Mouse (Mus musculus): ENCODE measurements at regions not wholly inside any gene's neighbourhood (a gene's known extent, or its start where the extent isn't known, plus 50 kb on each side); places are given as distances from the start of the nearest gene placed in this dataset.

DNA sequence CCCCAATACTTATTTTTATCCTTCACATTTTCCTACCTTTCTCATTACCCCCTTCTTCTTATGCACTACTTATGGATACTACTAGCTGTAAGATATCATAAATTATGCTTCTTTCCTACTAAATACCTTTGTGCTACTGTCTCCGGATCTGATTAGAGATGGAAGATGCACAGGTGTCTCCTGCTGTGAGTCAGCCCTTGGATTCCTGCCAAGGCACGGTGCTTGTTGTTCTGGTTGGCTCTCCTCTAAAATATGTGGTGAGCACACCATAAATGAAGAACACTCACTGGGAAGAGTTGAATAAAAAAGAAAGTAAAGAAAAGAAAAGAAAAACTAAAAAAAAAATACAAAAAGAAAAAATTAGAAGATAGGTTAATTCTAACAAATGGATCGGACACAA lies 181.5 kb upstream of the Tnc start:
- 85% methylated on average over 3 of the region's 3 CpGs for WGBS
- DNase-seq (ENCODE audit: low spot score) (no peak), ATAC-seq (replicated peaks; ENCODE audit: low FRiP score) (no peak)
- H3K36me3 ChIP-seq (ENCODE audit: control insufficient read depth, insufficient read depth, low read length), result no peaks in the 10 kb centered on the region
- no peaks in the 10 kb centered on the region for H3K4me1 ChIP-seq (replicated peaks; ENCODE audit: control insufficient read depth, insufficient read depth, low read length)
- H3K27me3 ChIP-seq (ENCODE audit: control insufficient read depth, insufficient read depth, low read length), result no peaks in the 10 kb centered on the region
- H3K4me3 ChIP-seq (ENCODE audit: low read depth, low read length), result no peak overlapping the region
- H3K9me3 ChIP-seq (ENCODE audit: control insufficient read depth, low read length), result no peaks in the 10 kb centered on the region
- H3K4me2 ChIP-seq (ENCODE audit: low read depth, low read length, severe bottlenecking), result no peak overlapping the region
- H3K9ac ChIP-seq (ENCODE audit: low read length), result no peak overlapping the region
- H3K27ac ChIP-seq (ENCODE audit: low read depth, low read length), result no peak overlapping the region

DNA sequence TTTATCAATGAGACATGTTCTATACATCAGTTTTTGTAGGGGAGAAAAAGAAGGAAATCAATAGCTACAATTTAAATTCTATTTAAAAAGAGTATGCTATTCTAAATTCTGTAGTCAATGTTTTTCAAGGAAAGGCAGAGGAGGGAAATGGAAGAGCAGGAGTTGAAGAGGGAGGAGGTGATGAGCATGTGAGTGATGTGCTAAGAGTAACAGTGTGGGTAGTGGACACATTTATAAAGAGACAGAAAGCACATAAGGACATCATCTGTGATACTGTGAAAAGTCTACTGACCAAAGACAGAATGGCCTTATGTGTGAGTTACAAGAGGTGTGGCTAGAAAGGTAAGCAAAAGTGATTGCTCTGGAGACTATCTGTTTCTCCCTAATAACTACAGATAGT lies 179.8 kb upstream of the Tnc start:
- Histone ChIP-seq H3K4me3 (ENCODE audit: low read depth, low read length) (no peak overlapping the region), H3K4me1 (replicated peaks; ENCODE audit: control insufficient read depth, insufficient read depth, low read length) (no peaks in the 10 kb centered on the region), H3K9me3 (ENCODE audit: control insufficient read depth, low read length) (no peaks in the 10 kb centered on the region), H3K27ac (ENCODE audit: low read depth, low read length) (no peak overlapping the region), H3K27me3 (ENCODE audit: control insufficient read depth, insufficient read depth, low read length) (no peaks in the 10 kb centered on the region), H3K36me3 (ENCODE audit: control insufficient read depth, insufficient read depth, low read length) (no peaks in the 10 kb centered on the region), H3K4me2 (ENCODE audit: low read depth, low read length, severe bottlenecking) (no peak overlapping the region), H3K9ac (ENCODE audit: low read length) (no peak overlapping the region)
- no peak for ATAC-seq (replicated peaks; ENCODE audit: low FRiP score)
- DNase-seq (ENCODE audit: low spot score), result no peak

DNA sequence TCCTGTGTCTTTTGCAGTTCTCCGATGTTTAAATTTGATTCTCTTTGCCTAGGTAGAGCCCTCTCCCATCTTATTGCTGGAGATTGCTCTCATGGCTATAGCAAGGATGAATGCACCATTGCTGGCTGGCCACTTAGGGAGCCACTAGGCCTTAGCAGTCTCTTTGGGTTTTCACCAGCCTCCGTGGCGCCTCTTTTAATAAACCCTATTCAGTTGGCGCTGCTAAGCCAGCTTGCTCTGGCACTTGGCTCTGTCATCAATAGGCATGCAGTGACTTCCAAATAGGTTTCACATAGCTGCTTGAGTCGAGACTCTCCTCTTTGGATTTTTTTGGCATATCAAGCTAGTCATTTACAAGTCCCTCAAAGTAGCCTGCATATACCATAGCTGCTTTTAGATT lies 178.1 kb upstream of the Tnc start:
- no peaks in the 10 kb centered on the region for H3K4me1 ChIP-seq (replicated peaks; ENCODE audit: control insufficient read depth, insufficient read depth, low read length)
- WGBS, result 82% methylated on average over 5 of the region's 5 CpGs
- no peak overlapping the region for H3K4me3 ChIP-seq (ENCODE audit: low read depth, low read length)
- no peak overlapping the region for H3K4me2 ChIP-seq (ENCODE audit: low read depth, low read length, severe bottlenecking)
- ATAC-seq (replicated peaks; ENCODE audit: low FRiP score) (no peak), DNase-seq (ENCODE audit: low spot score) (no peak)
- H3K27ac ChIP-seq (ENCODE audit: low read depth, low read length), result no peak overlapping the region
- no peaks in the 10 kb centered on the region for H3K9me3 ChIP-seq (ENCODE audit: control insufficient read depth, low read length)
- H3K36me3 ChIP-seq (ENCODE audit: control insufficient read depth, insufficient read depth, low read length), result no peaks in the 10 kb centered on the region
- H3K27me3 ChIP-seq (ENCODE audit: control insufficient read depth, insufficient read depth, low read length), result no peaks in the 10 kb centered on the region
- H3K9ac ChIP-seq (ENCODE audit: low read length), result no peak overlapping the region

DNA sequence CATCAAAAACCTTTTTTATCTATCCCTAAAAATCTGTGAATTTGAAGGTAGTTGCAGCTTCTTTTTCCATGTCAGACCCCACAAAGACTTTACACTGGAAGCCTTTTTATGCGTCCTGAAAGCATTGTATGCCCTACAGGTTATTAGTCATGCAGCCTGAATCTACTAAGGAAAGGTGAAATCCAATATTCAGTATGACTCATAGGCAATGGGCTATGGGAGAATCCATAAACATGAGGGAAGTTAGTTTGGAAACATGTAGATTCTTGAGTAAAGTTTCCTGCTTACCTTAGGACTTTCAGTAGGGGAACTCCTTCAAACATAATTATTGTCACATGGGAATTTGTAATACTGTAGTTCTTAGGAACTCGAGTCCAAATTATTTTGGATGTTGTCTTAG lies 173.0 kb upstream of the Tnc start:
- Histone ChIP-seq H3K9ac (ENCODE audit: low read length) (no peak overlapping the region), H3K4me2 (ENCODE audit: low read depth, low read length, severe bottlenecking) (no peak overlapping the region), H3K27me3 (ENCODE audit: control insufficient read depth, insufficient read depth, low read length) (no peaks in the 10 kb centered on the region), H3K4me1 (replicated peaks; ENCODE audit: control insufficient read depth, insufficient read depth, low read length) (no peaks in the 10 kb centered on the region), H3K9me3 (ENCODE audit: control insufficient read depth, low read length) (no peaks in the 10 kb centered on the region), H3K36me3 (ENCODE audit: control insufficient read depth, insufficient read depth, low read length) (no peaks in the 10 kb centered on the region), H3K27ac (ENCODE audit: low read depth, low read length) (no peak overlapping the region), H3K4me3 (ENCODE audit: low read depth, low read length) (no peak overlapping the region)
- DNase-seq (ENCODE audit: low spot score) (no peak), ATAC-seq (replicated peaks; ENCODE audit: low FRiP score) (no peak)
- WGBS, result 88% methylated on average over 2 of the region's 2 CpGs

DNA sequence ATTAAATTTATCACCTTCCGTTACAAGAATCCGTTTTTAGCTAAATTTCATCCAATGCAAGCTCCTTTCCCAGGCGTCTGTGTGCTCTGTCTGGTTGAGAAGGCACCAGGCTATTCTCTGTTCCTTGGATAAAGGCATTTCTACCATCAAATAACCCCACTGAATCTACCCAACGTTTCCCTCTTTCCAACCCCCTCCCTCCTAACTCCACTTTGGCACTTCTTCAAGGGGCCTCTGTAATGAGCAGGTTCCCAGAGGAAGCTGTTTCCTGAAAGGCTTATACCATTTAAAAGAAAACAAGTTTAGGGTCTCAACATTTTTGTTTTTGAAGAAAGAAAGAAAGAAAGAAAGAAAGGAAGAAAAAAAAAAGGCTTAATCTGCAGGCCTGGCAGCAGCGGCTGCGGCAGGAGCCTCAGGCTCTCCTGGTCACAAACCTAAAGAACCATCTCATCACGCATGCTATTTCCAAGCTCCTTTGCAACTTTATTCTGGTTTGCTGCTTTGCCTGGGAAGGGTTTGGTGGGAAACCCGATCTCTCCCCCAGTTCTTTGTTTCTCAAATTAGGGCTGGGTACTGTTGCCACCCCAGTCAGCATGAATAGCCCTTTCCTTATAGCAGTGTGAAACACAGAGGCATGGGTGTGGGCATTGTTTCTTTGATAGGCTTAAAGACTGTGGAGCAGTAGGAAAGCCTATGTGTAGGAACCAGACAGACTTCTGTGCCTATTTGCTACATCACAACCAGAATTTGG lies 160.5 kb upstream of the Tnc start:
- H3K9ac ChIP-seq (ENCODE audit: low read length), result no peak overlapping the region
- no peak overlapping the region for H3K4me3 ChIP-seq (ENCODE audit: low read depth, low read length)
- WGBS, result 26% methylated on average over 8 of the region's 8 CpGs
- no peaks in the 10 kb centered on the region for H3K27me3 ChIP-seq (ENCODE audit: control insufficient read depth, insufficient read depth, low read length)
- peak overlapping the region; percentile 37 for H3K27ac ChIP-seq (ENCODE audit: low read depth, low read length)
- ATAC-seq (replicated peaks; ENCODE audit: low FRiP score), result peak; percentile 89
- H3K4me2 ChIP-seq (ENCODE audit: low read depth, low read length, severe bottlenecking), result peak overlapping the region; percentile 5; the same call in 1 of the 2 replicates
- DNase-seq (ENCODE audit: low spot score), result peak; percentile 53
- no peaks in the 10 kb centered on the region for H3K36me3 ChIP-seq (ENCODE audit: control insufficient read depth, insufficient read depth, low read length)
- H3K9me3 ChIP-seq (ENCODE audit: control insufficient read depth, low read length), result no peaks in the 10 kb centered on the region
- no peaks in the 10 kb centered on the region for H3K4me1 ChIP-seq (replicated peaks; ENCODE audit: control insufficient read depth, insufficient read depth, low read length)

DNA sequence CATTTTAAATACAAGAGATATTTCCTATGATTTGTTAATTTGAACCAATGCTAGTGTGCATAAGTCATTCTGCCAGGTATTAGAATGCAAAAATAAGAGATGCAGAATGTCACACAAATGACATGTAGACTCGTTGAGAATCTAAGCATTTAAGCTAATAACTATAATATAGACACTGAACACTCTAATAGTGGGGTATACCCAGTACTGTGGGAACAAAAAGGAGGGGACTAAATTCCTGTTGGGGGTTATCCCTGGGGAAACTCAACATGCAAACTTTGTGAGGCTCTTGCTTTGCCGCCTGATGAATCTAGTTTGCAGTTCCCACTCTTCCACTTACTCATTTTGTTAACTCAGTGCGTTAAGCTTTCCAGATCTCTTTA lies 154.0 kb upstream of the Tnc start:
- no peak overlapping the region for H3K27ac ChIP-seq (ENCODE audit: low read depth, low read length)
- no peaks in the 10 kb centered on the region for H3K27me3 ChIP-seq (ENCODE audit: control insufficient read depth, insufficient read depth, low read length)
- no peaks in the 10 kb centered on the region for H3K4me1 ChIP-seq (replicated peaks; ENCODE audit: control insufficient read depth, insufficient read depth, low read length)
- H3K9me3 ChIP-seq (ENCODE audit: control insufficient read depth, low read length), result no peaks in the 10 kb centered on the region
- no peak overlapping the region for H3K4me2 ChIP-seq (ENCODE audit: low read depth, low read length, severe bottlenecking)
- no peak for ATAC-seq (replicated peaks; ENCODE audit: low FRiP score)
- H3K36me3 ChIP-seq (ENCODE audit: control insufficient read depth, insufficient read depth, low read length), result no peaks in the 10 kb centered on the region
- no peak overlapping the region for H3K9ac ChIP-seq (ENCODE audit: low read length)
- no peak for DNase-seq (ENCODE audit: low spot score)
- 83% methylated on average over 3 of the region's 3 CpGs for WGBS
- H3K4me3 ChIP-seq (ENCODE audit: low read depth, low read length), result no peak overlapping the region

DNA sequence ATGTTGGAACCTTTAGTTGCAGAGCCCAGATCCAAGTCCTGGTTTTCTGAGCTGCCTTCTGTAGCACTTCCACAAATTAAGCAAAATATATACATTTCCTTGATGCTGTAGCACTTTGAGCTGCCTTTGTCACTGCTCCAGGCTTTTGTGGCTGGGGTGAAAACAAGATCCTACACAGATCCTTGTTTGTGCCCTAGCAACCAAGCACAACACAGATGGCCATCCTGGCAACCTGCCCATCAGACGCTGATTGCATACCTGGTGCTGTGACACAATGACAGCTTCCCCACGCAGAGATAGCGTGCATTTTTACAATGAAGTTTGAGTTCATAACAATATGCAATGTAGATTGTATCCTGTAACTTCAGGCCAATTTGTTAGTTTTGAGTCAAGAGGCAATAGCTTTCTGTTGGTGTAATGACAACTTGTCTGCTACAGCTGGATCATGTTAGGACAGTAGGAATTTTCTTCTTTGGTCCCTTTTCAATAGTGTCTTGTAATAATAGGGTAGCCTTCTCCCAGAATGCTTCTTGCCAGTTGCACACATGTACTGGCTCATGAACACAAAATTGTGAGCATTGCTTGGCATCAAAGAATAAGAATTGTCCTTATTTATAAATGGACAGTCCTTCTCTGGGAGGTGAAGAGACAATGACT lies 153.5 kb upstream of the Tnc start:
- Histone ChIP-seq H3K4me2 (ENCODE audit: low read depth, low read length, severe bottlenecking) (no peak overlapping the region), H3K9me3 (ENCODE audit: control insufficient read depth, low read length) (no peaks in the 10 kb centered on the region), H3K4me1 (replicated peaks; ENCODE audit: control insufficient read depth, insufficient read depth, low read length) (no peaks in the 10 kb centered on the region), H3K4me3 (ENCODE audit: low read depth, low read length) (no peak overlapping the region), H3K27ac (ENCODE audit: low read depth, low read length) (no peak overlapping the region), H3K36me3 (ENCODE audit: control insufficient read depth, insufficient read depth, low read length) (no peaks in the 10 kb centered on the region), H3K27me3 (ENCODE audit: control insufficient read depth, insufficient read depth, low read length) (no peaks in the 10 kb centered on the region), H3K9ac (ENCODE audit: low read length) (no peak overlapping the region)
- WGBS, result 82% methylated on average over 3 of the region's 3 CpGs
- peak; percentile 69 for ATAC-seq (replicated peaks; ENCODE audit: low FRiP score)
- DNase-seq (ENCODE audit: low spot score), result no peak

DNA sequence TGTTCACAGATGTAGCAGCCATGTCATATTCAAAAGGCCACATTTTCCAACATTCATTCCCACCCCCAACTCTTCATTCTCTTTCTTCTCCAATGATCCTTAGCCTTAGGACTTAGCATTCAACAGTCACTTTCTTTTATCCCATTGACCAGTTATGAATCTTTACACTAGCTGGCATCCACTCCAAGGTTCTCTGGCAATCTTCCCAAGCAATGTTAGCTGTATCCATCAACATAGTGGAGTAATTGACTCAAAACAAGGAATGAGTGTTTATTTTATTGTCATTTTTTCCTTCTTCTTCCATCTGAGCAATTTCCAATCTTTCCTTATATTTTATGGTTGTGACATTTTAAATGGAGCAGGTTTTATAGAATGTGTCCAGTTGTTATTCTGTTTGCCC lies 138.2 kb upstream of the Tnc start:
- ATAC-seq (replicated peaks; ENCODE audit: low FRiP score) (no peak), DNase-seq (ENCODE audit: low spot score) (no peak)
- no peak overlapping the region for H3K4me3 ChIP-seq (ENCODE audit: low read depth, low read length)
- H3K4me2 ChIP-seq (ENCODE audit: low read depth, low read length, severe bottlenecking), result no peak overlapping the region
- no peaks in the 10 kb centered on the region for H3K4me1 ChIP-seq (replicated peaks; ENCODE audit: control insufficient read depth, insufficient read depth, low read length)
- no peak overlapping the region for H3K27ac ChIP-seq (ENCODE audit: low read depth, low read length)
- no peaks in the 10 kb centered on the region for H3K36me3 ChIP-seq (ENCODE audit: control insufficient read depth, insufficient read depth, low read length)
- H3K9ac ChIP-seq (ENCODE audit: low read length), result no peak overlapping the region
- H3K27me3 ChIP-seq (ENCODE audit: control insufficient read depth, insufficient read depth, low read length), result no peaks in the 10 kb centered on the region
- no peaks in the 10 kb centered on the region for H3K9me3 ChIP-seq (ENCODE audit: control insufficient read depth, low read length)

DNA sequence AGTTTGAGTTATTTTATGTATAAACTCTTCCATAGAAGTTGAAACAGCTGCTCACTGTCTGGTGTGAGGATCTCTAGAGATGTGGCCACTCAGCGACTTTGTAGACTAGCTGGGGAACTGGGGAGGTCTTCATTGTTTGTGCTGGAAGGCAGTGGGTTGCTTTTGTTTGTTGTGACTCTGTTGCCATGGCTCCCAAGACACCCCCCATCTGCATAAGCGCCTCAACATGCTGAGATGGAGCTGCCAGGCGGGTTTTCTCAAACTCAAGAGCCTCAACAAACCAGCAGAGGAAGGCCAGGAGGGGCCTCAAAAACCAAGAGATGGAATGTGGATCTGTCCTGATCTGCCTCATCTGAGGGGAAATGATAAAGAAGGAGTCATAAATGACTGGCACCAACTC lies 129.1 kb upstream of the Tnc start:
- Histone ChIP-seq H3K4me2 (ENCODE audit: low read depth, low read length, severe bottlenecking) (no peak overlapping the region), H3K9ac (ENCODE audit: low read length) (no peak overlapping the region), H3K4me1 (replicated peaks; ENCODE audit: control insufficient read depth, insufficient read depth, low read length) (no peaks in the 10 kb centered on the region), H3K27me3 (ENCODE audit: control insufficient read depth, insufficient read depth, low read length) (no peaks in the 10 kb centered on the region), H3K4me3 (ENCODE audit: low read depth, low read length) (no peak overlapping the region), H3K9me3 (ENCODE audit: control insufficient read depth, low read length) (no peaks in the 10 kb centered on the region), H3K36me3 (ENCODE audit: control insufficient read depth, insufficient read depth, low read length) (no peaks in the 10 kb centered on the region), H3K27ac (ENCODE audit: low read depth, low read length) (no peak overlapping the region)
- 14% methylated on average over 3 of the region's 3 CpGs for WGBS
- ATAC-seq (replicated peaks; ENCODE audit: low FRiP score), result no peak
- no peak for DNase-seq (ENCODE audit: low spot score)

All from forebrain, embryonic 11.5 days (tissue).